Comparison of ENCODE assay signal across 8 mouse cellular contexts in the genomic region with DNA sequence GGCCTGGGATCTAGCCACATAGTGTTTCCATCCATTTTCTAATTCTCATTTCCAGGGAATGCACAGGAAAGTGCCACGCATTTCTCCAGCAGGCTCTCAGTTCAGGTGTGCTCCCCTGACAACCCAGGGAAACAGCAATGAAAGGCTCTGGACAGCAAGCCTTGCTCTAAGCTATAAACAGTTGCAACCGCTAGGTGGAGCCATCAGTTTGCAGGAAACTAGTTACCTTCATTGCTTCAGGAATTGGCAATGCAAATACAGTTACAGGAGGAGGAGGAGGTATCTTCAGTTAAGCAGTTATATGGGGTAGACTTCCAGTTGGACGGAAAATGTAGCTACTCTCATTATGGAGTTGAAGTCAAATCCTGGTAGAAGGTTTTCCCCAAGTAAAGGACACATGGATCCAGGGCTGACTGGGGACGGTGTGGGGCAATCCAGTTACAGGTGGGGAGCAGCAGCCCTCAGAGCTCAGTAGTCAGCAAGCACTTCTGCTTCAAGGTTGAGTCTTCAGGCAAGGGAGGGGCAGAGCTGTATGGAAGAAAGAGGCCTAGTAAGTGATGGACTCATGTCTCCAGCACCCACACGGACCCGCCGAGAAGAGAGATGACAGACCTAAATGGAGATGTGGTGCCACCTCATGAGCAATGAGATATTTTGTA. TPM values are rescaled to one million over a fixed set of nuclear protein-coding genes. Genes with fewer than 3 reads are reported as not detected.
DNase-seq lines count a peak whose midpoint lies in the region; ATAC-seq and TF ChIP-seq lines count a peak whose summit lies in the region.

No protein-coding gene starts in this region.

- H3K9me3 ChIP-seq in heart, embryonic 11.5 days (replicated peaks; ENCODE audit: control insufficient read depth, low read length), result no peaks in the 10 kb centered on the region
- no peaks in the 10 kb centered on the region for H3K9me3 ChIP-seq in midbrain, embryonic 12.5 days

- peaks cover 16% of the 10 kb centered on the region for H3K4me1 ChIP-seq in heart, embryonic 11.5 days (ENCODE audit: control insufficient read depth, insufficient read depth, low read length)
- no peaks in the 10 kb centered on the region for H3K4me1 ChIP-seq in cerebellum, adult 2 months (ENCODE audit: control insufficient read depth, insufficient read depth, low read length)
- no peaks in the 10 kb centered on the region for H3K4me1 ChIP-seq in midbrain, embryonic 12.5 days
- no peaks in the 10 kb centered on the region; the same call in 1 of the 2 replicates for H3K4me1 ChIP-seq in small intestine, adult 2 months (ENCODE audit: control insufficient read depth, insufficient read depth, insufficient read length, low read length)

- no peak for ATAC-seq in heart, embryonic 11.5 days (replicated peaks; ENCODE audit: insufficient number of reproducible peaks, low FRiP score, low TSS enrichment)
- peak; percentile 49; the same call in 1 of the 2 replicates for ATAC-seq in midbrain, embryonic 12.5 days (ENCODE audit: low FRiP score, low read depth)

- no peak overlapping the region for H3K4me3 ChIP-seq in heart, embryonic 11.5 days (ENCODE audit: low read depth, low read length)
- no peak overlapping the region for H3K4me3 ChIP-seq in cerebellum, adult 2 months (replicated peaks; ENCODE audit: insufficient read depth, low read depth, low read length)
- no peak overlapping the region for H3K4me3 ChIP-seq in left cerebral cortex, adult 2 months
- no peak overlapping the region for H3K4me3 ChIP-seq in midbrain, embryonic 12.5 days
- no peak overlapping the region for H3K4me3 ChIP-seq in small intestine, adult 2 months (ENCODE audit: low read depth, low read length)

- peak; percentile 74 for TF ChIP-seq CTCF in cerebellum, adult 2 months (IDR thresholded peaks at IDR 0.05; ENCODE audit: borderline replicate concordance, insufficient read depth, low read depth, low read length)
- peak; percentile 97 for TF ChIP-seq CTCF in left cerebral cortex, adult 2 months (IDR thresholded peaks at IDR 0.05)
- TF ChIP-seq CTCF in small intestine, adult 2 months (IDR thresholded peaks at IDR 0.05; ENCODE audit: extremely low read depth, insufficient read length, insufficient replicate concordance, low read depth, low read length), result peak; percentile 51; the same call in 1 of the 2 replicates

- DNase-seq in heart, adult 18-20 months, result peak; percentile 71 to 88
- peak; percentile 69 to 76 for DNase-seq in cerebellum, adult 2 months
- DNase-seq in frontal cortex, postnatal 14 days (ENCODE audit: low spot score in 2 of 2), result peak; percentile 56 to 78
- peak; percentile 80 for DNase-seq in induced T-regulatory cell, adult 2 months (ENCODE audit: low read depth)
- peak; percentile 77 to 83 for DNase-seq in left cerebral cortex, adult 2 months (ENCODE audit: extremely low spot score in 1 of 2, low spot score in 2 of 2)

- intact Hi-C loops in left cerebral cortex, adult 2 months (cut with DNase I), result loop anchor here (1.0 to 5.0 kb wide), 3 partner anchors 91 to 382 kb away; no protein-coding TSS in a partner anchor

- WGBS in heart, embryonic 11.5 days (ENCODE audit: insufficient replicate concordance), result 65% methylated on average over 7 of the region's 7 CpGs
- 69% methylated on average over 7 of the region's 7 CpGs for WGBS in cerebellum, adult 2 months
- WGBS in midbrain, embryonic 12.5 days, result 68% methylated on average over 7 of the region's 7 CpGs
- 58% methylated on average over 7 of the region's 7 CpGs for WGBS in small intestine, adult 2 months

- H3K9ac ChIP-seq in heart, embryonic 11.5 days (ENCODE audit: low read depth, low read length), result no peak overlapping the region
- H3K9ac ChIP-seq in midbrain, embryonic 12.5 days (replicated peaks), result no peak overlapping the region

- H3K27ac ChIP-seq in heart, embryonic 11.5 days (ENCODE audit: low read depth, low read length), result no peak overlapping the region
- no peak overlapping the region for H3K27ac ChIP-seq in cerebellum, adult 2 months (ENCODE audit: insufficient read depth, low read length)
- no peak overlapping the region for H3K27ac ChIP-seq in left cerebral cortex, adult 2 months
- H3K27ac ChIP-seq in midbrain, embryonic 12.5 days (replicated peaks), result no peak overlapping the region
- no peak overlapping the region for H3K27ac ChIP-seq in small intestine, adult 2 months (ENCODE audit: insufficient read depth, low read depth, low read length)

- TF ChIP-seq POLR2A in cerebellum, adult 2 months (IDR thresholded peaks at IDR 0.05; ENCODE audit: borderline replicate concordance, insufficient read depth, low read length), result no peak
- no peak for TF ChIP-seq POLR2A in small intestine, adult 2 months (IDR thresholded peaks at IDR 0.05; ENCODE audit: low read depth, low read length)

- no peak overlapping the region for H3K4me2 ChIP-seq in heart, embryonic 11.5 days
- H3K4me2 ChIP-seq in midbrain, embryonic 12.5 days (replicated peaks), result no peak overlapping the region

- peaks cover 4% of the 10 kb centered on the region for H3K36me3 ChIP-seq in heart, embryonic 11.5 days (ENCODE audit: control insufficient read depth, insufficient read depth, low read length)
- peaks cover 50% of the 10 kb centered on the region for H3K36me3 ChIP-seq in midbrain, embryonic 12.5 days
- no peaks in the 10 kb centered on the region for H3K36me3 ChIP-seq in small intestine, adult 2 months (ENCODE audit: control insufficient read depth, insufficient read depth, low read length)

- no peaks in the 10 kb centered on the region for H3K27me3 ChIP-seq in heart, embryonic 11.5 days (ENCODE audit: control insufficient read depth, insufficient read depth, low read length)
- H3K27me3 ChIP-seq in cerebellum, adult 2 months (ENCODE audit: control insufficient read depth, insufficient read depth, low read length), result no peaks in the 10 kb centered on the region
- H3K27me3 ChIP-seq in midbrain, embryonic 12.5 days, result no peaks in the 10 kb centered on the region
- H3K27me3 ChIP-seq in small intestine, adult 2 months (ENCODE audit: control insufficient read depth, insufficient read depth, low read length), result no peaks in the 10 kb centered on the region

RNA-seq across cellular contexts. Expression of a gene that starts 22.8 kb away (rescaled TPM):
- total RNA-seq in heart, adult 18-20 months (2021), result 10 to 100 TPM; 13.5 to 15.6 TPM
- 23.1 and 25.8 TPM in 2 replicates for polyA plus RNA-seq in heart, embryonic 11.5 days (2014; fragmentation: Nextera tagmentation; extraction: Ambion mirVana)
- polyA plus RNA-seq in cerebellum, adult 2 months (2012; rRNA removed), result 13.0 TPM in 2 replicates
- 10 to 100 TPM; 16.7 to 18.4 TPM for total RNA-seq in left cerebral cortex, adult 2 months (2021)
- 20.0 and 22.4 TPM in 2 replicates for polyA plus RNA-seq in midbrain, embryonic 12.5 days (2016; fragmentation: Nextera tagmentation; extraction: Ambion mirVana)
- polyA plus RNA-seq in small intestine, adult 2 months (2012; rRNA removed), result 18.6 and 22.2 TPM in 2 replicates

RNA-seq across cellular contexts. Expression of a gene that starts 44.2 kb away (rescaled TPM):
- total RNA-seq in heart, adult 18-20 months (2021), result 10 to 100 TPM; 25.0 to 27.9 TPM
- 146 and 166 TPM in 2 replicates for polyA plus RNA-seq in heart, embryonic 11.5 days (2014; fragmentation: Nextera tagmentation; extraction: Ambion mirVana)
- polyA plus RNA-seq in cerebellum, adult 2 months (2012; rRNA removed), result 24.5 and 25.1 TPM in 2 replicates
- total RNA-seq in left cerebral cortex, adult 2 months (2021), result 10 to 100 TPM; 21.1 to 25.9 TPM
- 73.0 and 83.5 TPM in 2 replicates for polyA plus RNA-seq in midbrain, embryonic 12.5 days (2016; fragmentation: Nextera tagmentation; extraction: Ambion mirVana)
- polyA plus RNA-seq in small intestine, adult 2 months (2012; rRNA removed), result 20.3 and 42.4 TPM in 2 replicates
